Mouse (Mus musculus): ENCODE measurements around the gene Sept9. TPM values are rescaled to one million over a fixed set of nuclear protein-coding genes. Genes with fewer than 3 reads are reported as not detected.

Gene Sept9
- polyA plus RNA-seq, 1 experiment from 2014 or later: 149 TPM

GRCm38 (mm10) chr11:117278514-117278913 is 79.1 kb downstream of the Sept9 start:
- H3K4me1 ChIP-seq (ENCODE audit: insufficient read depth): peaks cover 17% of the 10 kb centered on the region
- H3K36me3 ChIP-seq (ENCODE audit: insufficient read depth): 0 out of 2 replicates have a peak, but pooled peaks cover 4% of the 10 kb centered on the region
- H3K9ac ChIP-seq: no peak overlapping the region; the same call in 1 of the 2 replicates
- 38% methylated on average over 13 of the region's 13 CpGs for WGBS
- no peak overlapping the region for H3K4me3 ChIP-seq (ENCODE audit: low read depth, low read length)
- H3K27ac ChIP-seq (ENCODE audit: low read depth): peak overlapping the region; percentile 55
- ATAC-seq (ENCODE audit: insufficient read depth) (peak; percentile 54; the same call in 1 of the 2 replicates), DNase-seq (peak; percentile 74)
- H3K4me2 ChIP-seq: no peak overlapping the region
- TF ChIP-seq CTCF (IDR thresholded peaks at IDR 0.05; ENCODE audit: low read depth): no peak
- H3K27me3 ChIP-seq (ENCODE audit: insufficient read depth, low read length): no peaks in the 10 kb centered on the region
- H3K9me3 ChIP-seq (ENCODE audit: low read depth, low read length): no peaks in the 10 kb centered on the region

- WGBS: 56% methylated on average over 4 of the region's 4 CpGs
- Histone ChIP-seq H3K4me3 (ENCODE audit: low read depth, low read length) (no peak overlapping the region), H3K9ac (no peak overlapping the region), H3K27ac (ENCODE audit: low read depth) (no peak overlapping the region; the same call in 1 of the 2 replicates), H3K9me3 (ENCODE audit: low read depth, low read length) (no peaks in the 10 kb centered on the region), H3K4me1 (ENCODE audit: insufficient read depth) (peaks cover 31% of the 10 kb centered on the region), H3K36me3 (ENCODE audit: insufficient read depth) (peaks cover 4% of the 10 kb centered on the region; the same call in 1 of the 2 replicates), H3K4me2 (no peak overlapping the region), H3K27me3 (ENCODE audit: insufficient read depth, low read length) (no peaks in the 10 kb centered on the region)
- no peak for TF ChIP-seq CTCF (IDR thresholded peaks at IDR 0.05; ENCODE audit: low read depth)
- no peak for DNase-seq
- ATAC-seq (ENCODE audit: insufficient read depth): no peak
Measured at GRCm38 (mm10) chr11:117279993-117280392, 80.5 kb downstream of the Sept9 start.

GRCm38 (mm10) chr11:117283048-117283888 is 83.8 kb downstream of the Sept9 start:
- peaks cover 29% of the 10 kb centered on the region for H3K4me1 ChIP-seq (ENCODE audit: insufficient read depth)
- 55% methylated on average over 11 of the region's 11 CpGs for WGBS
- no peak overlapping the region; the same call in 1 of the 2 replicates for H3K9ac ChIP-seq

DNA sequence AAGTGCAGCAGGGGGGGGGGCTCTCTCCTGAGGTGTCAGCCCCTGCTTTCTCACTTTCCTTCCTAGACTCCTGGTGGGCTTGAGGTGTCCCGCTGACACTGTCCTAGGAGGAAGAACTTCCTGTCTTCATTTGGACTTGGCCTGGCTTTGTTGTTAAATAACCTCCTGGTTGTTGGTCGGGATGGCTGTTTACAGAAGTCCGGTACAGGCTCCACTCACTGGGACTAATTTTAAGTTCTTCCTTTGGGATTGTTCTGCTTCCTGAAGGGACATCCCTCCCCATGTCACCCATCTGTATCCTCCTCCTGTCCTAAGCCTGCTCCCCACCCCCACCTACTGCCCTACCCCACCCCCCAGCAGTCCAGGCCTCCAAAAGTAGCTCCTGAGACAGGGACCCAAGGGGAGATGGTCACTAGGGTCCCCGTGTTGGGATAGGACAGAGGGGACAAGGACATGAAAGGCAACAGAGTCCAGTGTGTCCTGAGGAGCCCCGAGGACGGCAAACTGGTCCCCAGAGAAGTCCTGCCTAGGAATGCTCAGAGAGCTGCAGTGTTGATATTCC is 84.5 kb downstream of the Sept9 start:
- no peaks in the 10 kb centered on the region for H3K27me3 ChIP-seq (ENCODE audit: insufficient read depth, low read length)
- 43% methylated on average over 6 of the region's 6 CpGs for WGBS

More at GRCm38 (mm10) chr11:117283048-117283888, 83.8 kb downstream of the Sept9 start:
- H3K27ac ChIP-seq (ENCODE audit: low read depth): no peak overlapping the region; the same call in 1 of the 2 replicates
- no peak for TF ChIP-seq CTCF (IDR thresholded peaks at IDR 0.05; ENCODE audit: low read depth)
- ATAC-seq (ENCODE audit: insufficient read depth): no peak
- no peak overlapping the region for H3K4me3 ChIP-seq (ENCODE audit: low read depth, low read length)
- H3K9me3 ChIP-seq (ENCODE audit: low read depth, low read length): no peaks in the 10 kb centered on the region
- no peak for DNase-seq
- no peaks in the 10 kb centered on the region for H3K27me3 ChIP-seq (ENCODE audit: insufficient read depth, low read length)
- H3K36me3 ChIP-seq (ENCODE audit: insufficient read depth): peaks cover 14% of the 10 kb centered on the region
- H3K4me2 ChIP-seq: no peak overlapping the region

DNA sequence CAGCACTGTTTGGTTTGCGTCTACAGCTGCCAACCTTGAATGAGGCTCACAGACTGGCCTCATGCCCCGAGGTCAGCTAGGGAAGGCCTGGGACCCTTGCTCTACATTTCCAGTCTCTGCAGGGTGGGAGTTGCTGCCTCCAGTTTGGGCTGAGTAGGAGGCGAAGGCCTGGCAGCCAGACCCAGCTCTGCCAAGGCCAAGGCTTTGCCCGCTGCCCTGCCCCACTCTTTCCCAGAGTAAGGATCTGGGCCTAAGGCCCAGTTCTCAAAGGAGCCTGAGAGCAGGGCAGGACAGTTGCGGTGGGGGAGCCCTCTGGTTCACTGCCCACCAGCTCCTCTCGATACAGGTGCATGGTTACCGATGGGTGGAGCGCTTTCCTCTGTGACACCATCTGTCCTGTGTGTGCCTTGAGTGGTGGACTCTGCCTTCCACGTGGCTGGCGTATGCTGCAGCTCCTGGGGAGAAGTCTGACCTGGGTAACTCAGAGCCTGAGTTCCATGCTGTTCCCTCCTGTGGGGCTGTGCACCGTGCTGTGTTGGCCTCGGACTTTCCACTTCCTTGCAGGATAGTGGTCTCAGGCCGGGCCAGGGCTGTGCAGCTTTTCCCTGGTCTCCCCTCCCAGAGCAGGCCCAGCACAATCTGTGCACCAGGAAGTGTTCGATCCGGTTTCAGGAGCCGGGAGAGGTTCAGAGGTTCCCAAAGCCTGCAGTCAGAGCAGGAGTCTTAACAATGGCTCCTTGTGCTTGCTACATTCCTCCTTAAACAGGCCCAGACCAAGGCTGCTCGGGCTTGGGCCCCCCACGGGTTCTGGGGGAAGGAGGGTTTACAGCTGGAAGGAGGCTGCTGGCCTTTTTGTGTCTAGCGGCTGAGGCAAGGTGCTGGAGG is 85.5 kb downstream of the Sept9 start:
- no peak overlapping the region for H3K4me2 ChIP-seq
- no peak for TF ChIP-seq CTCF (IDR thresholded peaks at IDR 0.05; ENCODE audit: low read depth)
- peaks cover 18% of the 10 kb centered on the region for H3K36me3 ChIP-seq (ENCODE audit: insufficient read depth)
- no peaks in the 10 kb centered on the region for H3K27me3 ChIP-seq (ENCODE audit: insufficient read depth, low read length)
- H3K27ac ChIP-seq (ENCODE audit: low read depth): peak overlapping the region; percentile 68
- peaks cover 24% of the 10 kb centered on the region for H3K4me1 ChIP-seq (ENCODE audit: insufficient read depth)
- H3K9ac ChIP-seq: 0 out of 2 replicates have a peak overlapping the region, but pooled peaks have one; percentile 2
- 49% methylated on average over 19 of the region's 19 CpGs for WGBS
- H3K4me3 ChIP-seq (ENCODE audit: low read depth, low read length): no peak overlapping the region
- no peaks in the 10 kb centered on the region for H3K9me3 ChIP-seq (ENCODE audit: low read depth, low read length)
- DNase-seq (peak; percentile 32), ATAC-seq (ENCODE audit: insufficient read depth) (peak; percentile 38)

More for the DNA sequence above, 84.5 kb downstream of the Sept9 start:
- Histone ChIP-seq H3K27ac (ENCODE audit: low read depth) (peak overlapping the region; percentile 68; the same call in 1 of the 2 replicates), H3K9ac (no peak overlapping the region), H3K9me3 (ENCODE audit: low read depth, low read length) (no peaks in the 10 kb centered on the region), H3K4me3 (ENCODE audit: low read depth, low read length) (no peak overlapping the region), H3K4me1 (ENCODE audit: insufficient read depth) (peaks cover 25% of the 10 kb centered on the region), H3K4me2 (no peak overlapping the region), H3K36me3 (ENCODE audit: insufficient read depth) (peaks cover 14% of the 10 kb centered on the region)
- no peak for TF ChIP-seq CTCF (IDR thresholded peaks at IDR 0.05; ENCODE audit: low read depth)
- DNase-seq: no peak
- no peak for ATAC-seq (ENCODE audit: insufficient read depth)

GRCm38 (mm10) chr11:117285606-117285931 is 86.1 kb downstream of the Sept9 start:
- Histone ChIP-seq H3K27ac (ENCODE audit: low read depth) (peak overlapping the region; percentile 68; the same call in 1 of the 2 replicates), H3K27me3 (ENCODE audit: insufficient read depth, low read length) (no peaks in the 10 kb centered on the region), H3K9me3 (ENCODE audit: low read depth, low read length) (no peaks in the 10 kb centered on the region), H3K4me1 (ENCODE audit: insufficient read depth) (peaks cover 24% of the 10 kb centered on the region), H3K9ac (0 out of 2 replicates have a peak overlapping the region, but pooled peaks have one; percentile 2), H3K4me3 (ENCODE audit: low read depth, low read length) (no peak overlapping the region), H3K36me3 (ENCODE audit: insufficient read depth) (peaks cover 25% of the 10 kb centered on the region), H3K4me2 (no peak overlapping the region)
- no peak for TF ChIP-seq CTCF (IDR thresholded peaks at IDR 0.05; ENCODE audit: low read depth)
- WGBS: 63% methylated on average over 10 of the region's 10 CpGs
- DNase-seq (no peak), ATAC-seq (ENCODE audit: insufficient read depth) (no peak)
